Mouse (Mus musculus) forebrain, embryonic 16.5 days (tissue): ENCODE measurements around the gene Pknox2. TPM values are rescaled to one million over a fixed set of nuclear protein-coding genes. Genes with fewer than 3 reads are reported as not detected.

ENCODE experiments used
- polyA plus RNA-seq: library from polyadenylated mRNA; unstranded; fragments of >200 nt; fragmentation: Nextera tagmentation; extraction: Ambion mirVana; gene quantifications from 2 replicates; pipeline ENCODE4 v1.2.1, GENCODE M21; 2015

Gene Pknox2
- polyA plus RNA-seq, 1 experiment from 2014 or later: 26.9 TPM

Other genes with a start within 250 kb of the Pknox2 start
- gene Tmem218, start 60.8 kb upstream of the Pknox2 start, polyA plus RNA-seq: 9.7 and 11.0 TPM in 2 replicates
- 1.0 and 1.3 TPM in 2 replicates for gene Slc37a2, start 108.3 kb upstream of the Pknox2 start, polyA plus RNA-seq
- gene Ccdc15, start 201.0 kb upstream of the Pknox2 start, polyA plus RNA-seq: 8.3 and 9.9 TPM in 2 replicates
- 6.3 and 6.6 TPM in 2 replicates for gene Hepacam, start 219.9 kb upstream of the Pknox2 start, polyA plus RNA-seq